Mouse (Mus musculus): Measurements from ENCODE around the gene Kalrn.

The Kalrn gene

DNA sequence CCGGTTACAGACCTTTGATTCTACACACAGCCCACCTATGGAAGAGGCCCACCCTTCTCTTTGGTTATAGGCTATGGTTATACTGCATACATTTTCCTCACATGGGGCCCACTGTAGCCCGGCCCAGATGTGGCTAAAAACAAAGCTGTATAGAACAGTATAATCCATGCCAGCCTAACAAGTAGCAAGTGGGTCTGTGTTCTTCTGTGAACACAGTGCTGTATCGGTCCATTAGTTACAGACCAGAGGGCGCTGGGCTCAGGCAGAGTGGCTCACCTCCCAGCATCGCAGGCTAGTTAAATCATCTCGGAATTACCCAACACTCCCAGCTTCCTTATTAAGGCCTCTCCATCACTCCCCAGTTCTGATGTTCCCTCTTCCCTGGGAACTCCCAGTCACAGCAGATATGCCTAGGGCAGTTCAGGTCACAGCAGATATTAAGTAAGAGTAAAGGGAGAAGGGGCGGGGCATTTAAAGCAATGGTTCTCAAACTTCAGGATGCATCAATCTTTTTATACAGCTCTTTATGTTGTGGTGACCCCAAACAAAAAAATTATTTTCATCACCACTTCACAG, 221.7 kb downstream of the Kalrn start:
- 86% methylated on average over 7 of the region's 7 CpGs for whole genome bisulfite sequencing

- 72% methylated on average over 10 of the region's 10 CpGs for WGBS
These were observed 225.8 kb downstream of the Kalrn start for GRCm38 (mm10) chr16:34347574-34347973.

- WGBS = 60% methylated on average over 8 of the region's 8 CpGs
These were observed 228.1 kb downstream of the Kalrn start for GRCm38 (mm10) chr16:34344895-34345876.

- 16% methylated on average over 1 of the region's 1 CpGs for WGBS
These were observed 229.4 kb downstream of the Kalrn start for GRCm38 (mm10) chr16:34343968-34344367.

DNA sequence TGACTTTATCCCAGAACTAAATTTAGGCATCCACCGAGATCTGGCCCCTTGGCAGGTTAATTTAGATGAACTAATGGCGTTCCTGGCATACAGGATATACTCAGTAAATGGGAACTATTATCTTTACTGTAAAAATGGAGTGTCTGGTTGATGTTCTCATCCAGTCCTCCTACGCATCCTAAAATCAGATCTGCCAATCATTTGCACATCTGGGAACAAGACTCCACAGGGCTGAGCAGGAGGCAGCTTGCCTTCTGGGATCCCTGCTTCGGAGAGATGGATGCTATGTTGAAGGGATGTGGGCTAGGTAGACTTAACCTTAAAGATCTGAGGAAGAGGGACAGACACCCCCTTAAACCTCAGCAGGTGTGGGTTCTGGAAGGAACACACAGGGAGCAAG, 230.2 kb downstream of the Kalrn start:
- 48% methylated on average over 4 of the region's 4 CpGs for WGBS

DNA sequence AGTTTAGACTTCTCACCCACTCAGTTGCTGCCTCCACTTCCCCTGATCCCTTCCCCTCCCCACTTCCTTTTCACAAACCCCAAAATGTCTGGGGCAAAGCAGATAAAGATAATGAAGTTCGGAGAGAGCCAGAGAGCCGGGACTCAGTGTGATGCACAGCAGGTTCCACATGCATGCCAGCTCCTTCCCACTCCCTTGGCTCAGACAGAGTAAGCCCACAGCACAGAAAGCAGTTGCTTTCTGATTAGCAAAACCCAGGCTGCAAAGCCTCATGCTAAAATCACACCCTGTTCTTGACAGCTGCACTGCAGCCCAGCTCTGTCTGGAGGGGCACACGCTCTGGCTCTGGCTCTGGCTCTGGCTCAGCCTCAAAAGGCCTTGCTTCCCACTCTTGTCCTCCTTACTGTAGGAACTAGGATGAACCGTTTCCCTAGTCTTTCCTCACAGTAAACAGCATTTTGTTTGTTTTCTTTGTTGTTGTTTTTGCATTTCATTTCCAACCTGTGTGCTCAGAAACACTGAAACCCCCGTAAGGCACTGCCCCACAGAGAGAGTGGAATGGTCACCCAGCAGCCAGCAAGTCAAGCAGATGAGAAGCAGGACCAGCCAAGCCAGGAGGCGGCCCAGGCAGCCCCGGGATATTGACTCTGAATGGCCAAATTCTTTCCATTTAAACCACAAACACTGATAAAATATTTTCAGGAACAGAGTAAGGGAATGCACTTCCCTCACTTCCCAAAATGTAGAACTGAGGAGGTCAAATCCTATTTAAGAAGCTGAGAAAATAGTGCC, 230.8 kb downstream of the Kalrn start:
- WGBS = 28% methylated on average over 7 of the region's 7 CpGs

DNA sequence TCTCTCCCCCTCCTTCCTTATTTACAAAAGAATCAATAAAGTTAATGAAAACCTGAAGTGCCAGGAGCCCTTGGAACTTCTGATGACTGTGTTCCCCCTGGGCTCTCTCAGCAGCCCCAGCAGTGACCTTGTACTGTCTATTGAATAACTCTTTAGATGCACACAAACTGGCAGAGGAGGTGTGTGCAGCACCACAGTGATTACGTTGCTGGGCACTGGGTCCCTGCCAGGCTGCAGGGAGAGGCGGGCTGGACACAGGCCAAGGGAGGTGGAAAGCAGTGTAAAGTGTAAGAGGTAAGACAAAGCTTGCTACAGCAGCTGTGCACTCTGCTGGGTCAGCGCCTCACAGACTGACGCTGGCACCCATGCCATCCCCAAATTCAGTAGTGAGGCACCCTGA, 238.4 kb downstream of the Kalrn start:
- WGBS = 38% methylated on average over 4 of the region's 4 CpGs

DNA sequence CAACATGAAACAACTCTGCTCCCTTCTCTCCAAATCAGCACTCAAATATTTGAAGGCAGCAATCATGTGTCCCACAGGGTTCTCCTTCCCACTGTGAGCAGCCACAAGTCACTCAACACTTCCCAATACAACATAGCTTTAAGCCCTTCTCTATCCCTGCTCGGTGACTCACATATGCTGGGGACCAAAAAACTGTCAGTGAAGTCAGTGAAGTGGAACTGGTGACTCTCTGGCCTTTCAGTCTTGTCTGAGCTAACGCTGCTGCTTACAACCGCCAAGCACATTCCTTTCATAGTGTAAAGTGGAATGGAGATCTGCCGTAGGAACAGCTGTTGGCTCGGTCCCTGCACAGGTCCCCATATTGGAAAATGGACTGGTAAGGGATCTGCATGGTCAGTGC, 241.7 kb downstream of the Kalrn start:
- 69% methylated on average over 5 of the region's 5 CpGs for WGBS

DNA sequence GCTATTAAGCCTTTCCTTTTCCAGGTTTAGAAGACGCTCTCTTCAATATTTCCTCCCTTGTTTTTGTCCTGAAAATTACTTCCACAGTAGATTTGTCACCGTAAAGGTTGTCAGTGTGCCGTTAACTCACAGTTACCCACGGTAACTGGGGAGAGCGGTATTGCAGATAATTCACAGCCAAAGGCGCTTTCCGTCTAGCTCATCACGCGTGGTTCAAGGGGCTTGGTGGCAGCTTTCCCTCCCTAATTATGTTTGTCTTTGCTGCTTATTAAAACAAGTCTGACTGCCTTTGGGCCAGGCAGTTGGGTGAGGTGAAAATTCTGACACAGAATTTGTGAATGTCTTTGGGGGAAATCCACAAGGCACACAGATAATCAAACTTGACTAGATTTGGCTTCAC, 243.5 kb downstream of the Kalrn start:
- WGBS = 39% methylated on average over 9 of the region's 9 CpGs

GRCm38 (mm10) chr16:34329431-34329873, 243.9 kb downstream of the Kalrn start:
- WGBS = 18% methylated on average over 12 of the region's 12 CpGs

DNA sequence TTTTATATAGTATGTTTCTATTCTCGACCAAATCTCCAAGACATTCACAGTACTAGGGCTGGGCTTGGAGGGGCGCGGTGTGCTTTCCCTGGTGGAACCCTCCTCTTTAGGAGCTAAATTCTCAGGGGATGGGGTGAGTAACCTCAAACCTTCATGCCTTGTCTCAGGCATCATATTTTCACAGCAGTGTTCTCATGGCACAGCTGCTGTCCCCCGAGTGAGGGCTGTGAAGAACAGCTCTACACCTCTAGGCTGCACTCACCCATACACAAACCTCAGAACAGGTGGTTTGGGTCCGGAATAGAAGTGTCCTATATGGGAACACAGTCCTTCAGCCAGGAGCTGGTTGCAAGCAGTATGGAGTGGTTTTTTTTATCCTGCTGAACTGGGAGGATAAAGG, 245.4 kb downstream of the Kalrn start:
- WGBS = 60% methylated on average over 5 of the region's 5 CpGs

DNA sequence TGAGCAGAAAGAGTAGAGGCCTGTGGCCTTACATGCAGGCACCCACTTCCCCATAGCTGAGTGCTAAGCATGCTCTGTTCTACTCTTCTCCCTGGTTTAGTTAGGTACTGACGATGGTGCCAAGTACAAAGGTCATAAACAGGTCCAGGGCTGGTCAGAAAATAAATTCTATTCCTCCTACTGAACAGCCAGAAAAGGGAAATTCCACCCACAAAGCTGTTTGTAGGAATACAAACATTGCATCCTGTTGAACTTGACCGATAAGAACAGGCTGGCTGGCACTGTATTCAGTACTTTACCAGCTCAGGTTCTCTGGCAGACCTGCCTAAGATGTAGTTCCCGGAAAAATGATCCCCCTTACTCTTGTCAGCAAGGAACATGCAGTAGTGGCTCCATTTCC, 247.5 kb downstream of the Kalrn start:
- 70% methylated on average over 3 of the region's 3 CpGs for WGBS

- WGBS = 83% methylated on average over 4 of the region's 4 CpGs
These were observed 248.2 kb downstream of the Kalrn start for GRCm38 (mm10) chr16:34325161-34325560.

DNA sequence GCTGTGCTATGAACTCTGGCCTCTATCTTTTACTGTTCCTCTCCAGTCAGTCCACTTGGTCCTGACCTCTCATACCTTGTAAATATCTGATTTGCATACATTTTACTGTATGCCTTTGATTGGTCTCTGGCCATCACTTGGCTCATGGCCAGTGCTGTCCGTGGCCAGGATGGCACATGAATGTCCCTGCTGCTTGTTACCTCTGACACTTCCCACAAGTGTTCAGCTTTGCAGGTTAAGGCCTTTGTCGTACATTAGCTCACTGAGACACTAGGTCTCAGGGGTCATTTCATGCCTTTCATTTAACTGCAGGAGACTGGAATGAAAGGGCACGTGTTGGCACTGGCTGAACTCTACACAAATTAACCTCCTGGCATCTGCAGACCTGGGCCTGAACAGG, 248.6 kb downstream of the Kalrn start:
- WGBS = 70% methylated on average over 3 of the region's 3 CpGs

DNA sequence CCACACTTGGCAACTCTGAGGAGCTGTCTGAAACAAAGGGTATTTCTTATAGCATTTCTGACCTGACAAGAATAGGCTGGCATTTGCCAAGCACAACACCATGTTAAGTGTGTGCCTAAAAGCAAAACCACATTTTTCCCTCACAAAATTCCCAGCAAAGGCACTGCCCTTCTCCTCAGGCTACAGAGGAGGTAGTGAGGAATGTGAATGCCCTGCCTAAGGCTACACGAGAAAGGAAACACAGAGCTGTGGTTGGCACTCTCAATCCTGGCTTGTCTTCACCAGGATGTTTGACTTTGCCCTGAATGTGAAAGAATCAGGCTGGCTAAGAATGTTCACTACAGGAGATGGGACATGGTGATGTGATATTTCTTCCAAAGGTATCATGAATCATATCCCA, 249.8 kb downstream of the Kalrn start:
- 23% methylated on average over 1 of the region's 1 CpGs for WGBS

DNA sequence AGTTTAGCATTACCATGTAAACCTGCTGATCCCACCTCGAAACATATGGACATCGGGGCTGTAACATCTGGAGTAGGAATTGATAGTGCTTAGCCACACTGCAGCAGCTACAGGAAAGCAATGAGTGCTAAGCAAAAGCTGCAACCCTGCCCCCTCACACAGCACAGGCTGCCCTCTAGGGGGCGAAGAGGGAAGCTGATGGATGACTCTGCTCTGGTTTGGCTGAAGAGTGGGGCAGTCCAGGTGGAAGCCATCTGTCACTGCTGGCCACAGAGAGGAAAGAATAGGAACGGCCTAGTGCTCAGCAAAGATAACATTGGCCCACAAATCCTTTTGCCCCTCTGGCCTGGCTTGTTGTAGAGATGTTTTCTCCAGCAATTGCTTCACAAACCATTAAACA, 250.8 kb downstream of the Kalrn start:
- 40% methylated on average over 4 of the region's 4 CpGs for WGBS

DNA sequence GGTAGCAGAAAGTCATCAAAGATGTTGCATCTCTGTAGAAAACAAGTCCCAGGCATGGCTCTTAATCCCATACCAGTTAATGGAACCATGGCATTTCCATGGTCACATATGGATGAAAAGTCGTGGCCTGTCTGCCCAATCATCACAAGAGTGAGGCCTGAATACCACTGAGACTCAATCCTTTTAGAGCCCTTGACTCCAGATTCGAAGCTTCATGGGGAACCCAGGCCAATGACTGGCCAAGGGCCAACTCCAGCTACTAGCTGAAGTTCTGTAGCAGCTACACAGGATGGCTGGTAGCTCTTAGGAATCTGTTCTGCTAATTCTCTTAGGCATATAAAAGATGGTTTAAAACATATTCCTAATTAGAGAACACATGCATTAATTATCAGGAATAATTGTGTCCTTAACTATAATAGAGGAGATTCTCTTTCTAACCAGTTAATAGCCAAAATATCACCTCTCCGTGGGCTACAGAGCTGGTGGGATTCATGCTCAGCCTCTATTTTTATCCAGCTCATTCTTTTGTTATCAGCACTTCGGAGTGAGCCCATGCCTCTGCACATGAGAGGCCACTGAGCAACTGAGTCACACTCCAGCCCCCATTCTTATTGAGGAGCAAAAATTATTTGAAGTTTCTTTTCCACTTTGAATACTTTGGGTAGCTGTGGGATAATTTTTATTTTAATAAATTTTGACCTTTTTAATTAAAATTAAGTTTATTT, 252.1 kb downstream of the Kalrn start:
- WGBS = 57% methylated on average over 4 of the region's 4 CpGs

DNA sequence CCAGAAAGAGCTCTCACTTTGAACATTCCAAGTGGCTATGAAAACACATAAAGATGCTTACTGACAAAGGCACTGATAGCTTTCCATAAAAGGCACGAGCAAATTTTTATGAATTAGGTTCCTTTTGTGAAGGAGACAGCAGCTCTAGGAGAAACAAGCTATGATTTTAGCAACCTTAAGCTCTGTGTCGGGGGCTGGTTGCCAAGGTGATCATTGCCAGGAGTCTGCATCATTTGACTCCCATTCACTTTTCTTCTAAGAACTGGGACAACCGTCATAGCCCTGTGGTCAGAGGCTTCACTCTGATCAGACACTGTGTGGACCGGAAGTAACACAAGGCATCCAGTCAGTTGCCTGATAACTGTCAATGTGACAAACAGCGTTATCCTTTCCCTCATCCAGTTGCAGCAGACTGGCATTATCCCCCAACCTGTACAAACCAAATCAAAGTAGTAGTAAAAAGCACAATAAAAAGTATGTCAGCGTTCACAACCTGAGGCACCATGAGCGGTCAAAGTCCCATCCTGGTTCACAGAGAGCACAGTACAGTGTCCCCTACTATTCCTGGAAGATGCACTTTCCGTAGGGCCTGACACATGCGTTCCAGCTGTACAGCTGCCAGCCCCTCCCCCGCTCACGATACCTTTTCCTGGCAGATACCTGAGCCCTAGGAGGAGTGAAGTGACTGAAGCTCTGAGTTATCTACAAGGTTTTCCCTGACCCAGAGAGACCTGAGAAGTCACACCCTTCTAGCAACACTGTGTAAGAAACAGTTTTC, 253.1 kb downstream of the Kalrn start:
- 55% methylated on average over 11 of the region's 11 CpGs for WGBS

DNA sequence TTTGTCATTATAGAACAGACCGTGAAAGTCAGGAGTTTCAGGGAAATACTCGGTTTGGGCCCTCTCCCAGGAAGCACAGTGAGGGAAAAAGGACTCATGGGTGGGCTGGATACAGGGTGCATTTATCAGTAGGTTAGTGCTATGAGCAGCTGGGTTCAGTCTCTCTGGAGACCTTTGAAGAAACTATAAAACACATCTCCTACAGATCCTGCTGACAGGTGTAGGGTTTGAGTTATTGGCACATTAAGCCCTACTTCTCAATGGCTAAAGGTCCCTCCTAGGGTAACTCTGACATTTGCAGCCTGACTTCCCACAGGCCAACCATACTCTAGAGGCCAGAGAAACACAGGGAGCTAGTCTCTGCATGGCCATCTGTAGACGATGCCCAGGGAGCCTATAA, 256.2 kb downstream of the Kalrn start:
- 38% methylated on average over 3 of the region's 3 CpGs for WGBS

DNA sequence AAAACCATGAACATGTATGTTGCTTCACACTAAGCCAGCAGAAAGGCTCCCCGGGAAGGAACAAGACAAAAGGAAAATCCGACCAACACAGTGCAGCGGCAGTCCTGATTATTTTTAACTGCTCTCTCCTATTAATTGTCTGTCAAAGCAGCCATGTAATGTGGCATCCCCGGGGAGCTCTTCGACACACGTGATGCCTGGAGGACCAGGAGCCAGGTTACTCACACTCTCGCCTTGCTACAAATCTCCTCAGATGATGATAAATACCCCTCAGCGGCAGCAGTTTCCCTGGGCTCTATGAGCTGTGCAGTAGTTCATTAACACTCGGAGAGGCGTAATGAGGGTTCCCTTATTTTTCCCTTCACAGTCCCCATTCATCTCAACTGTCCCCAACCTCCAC, 257.1 kb downstream of the Kalrn start:
- WGBS = 51% methylated on average over 10 of the region's 10 CpGs

DNA sequence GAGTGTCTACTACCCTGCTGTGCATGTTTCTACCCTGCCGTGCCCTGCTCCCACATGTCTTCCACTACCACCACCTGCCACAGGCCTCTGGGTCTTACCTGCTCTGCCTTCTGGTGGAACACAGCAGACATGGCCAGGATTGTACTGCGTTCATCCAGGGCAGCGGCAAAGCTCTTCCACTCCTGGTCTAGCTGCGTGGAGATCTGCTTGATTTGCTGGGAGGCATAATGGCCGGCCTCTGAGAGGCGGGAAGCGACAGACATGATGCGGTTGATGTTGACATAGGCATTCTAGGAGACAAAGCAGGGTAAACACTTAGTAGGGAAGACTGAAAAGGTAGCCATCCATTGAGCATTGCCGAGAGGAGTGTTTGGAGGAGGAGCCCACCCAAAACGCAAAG, 259.3 kb downstream of the Kalrn start:
- whole genome bisulfite sequencing = 93% methylated on average over 10 of the region's 10 CpGs

All from cerebral cortex, adult 2 months (tissue).